Mouse (Mus musculus): Measurements from ENCODE around the gene Ddx42. TPM values are rescaled to one million over a fixed set of nuclear protein-coding genes. Genes with fewer than 3 reads are reported as not detected.

Ddx42 gene
- polyA plus RNA-seq, 1 experiment from 2014 or later, result 103 TPM

- no peak overlapping the region for H3K4me3 ChIP-seq
- H3K27me3 ChIP-seq, result no peaks in the 10 kb centered on the region
- no peaks in the 10 kb centered on the region for H3K9me3 ChIP-seq
- no peak overlapping the region for H3K9ac ChIP-seq (replicated peaks)
- H3K4me1 ChIP-seq, result peaks cover 5% of the 10 kb centered on the region
- no peak overlapping the region for H3K27ac ChIP-seq (replicated peaks)
- ATAC-seq (replicated peaks), result no peak
- no peak overlapping the region for H3K4me2 ChIP-seq (replicated peaks)
- no peaks in the 10 kb centered on the region for H3K36me3 ChIP-seq
- WGBS, result 89% methylated on average over 2 of the region's 2 CpGs
Measured at GRCm38 (mm10) chr11:106291861-106292260, 75.1 kb downstream of the Ddx42 start.

Other genes starting within 250 kb of the Ddx42 start
- 2.3 and 2.5 TPM in 2 replicates for gene Ace, start 249.0 kb upstream of the Ddx42 start, polyA plus RNA-seq (2015; fragmentation: Nextera tagmentation; extraction: Ambion mirVana)
- gene Ace3, start 222.3 kb upstream of the Ddx42 start, polyA plus RNA-seq (2015; fragmentation: Nextera tagmentation; extraction: Ambion mirVana), result 0.08 TPM in 1 of 2 replicates, not detected in the other
- gene Kcnh6, start 208.8 kb upstream of the Ddx42 start, polyA plus RNA-seq (2015; fragmentation: Nextera tagmentation; extraction: Ambion mirVana), result 0.57 and 0.59 TPM in 2 replicates
- gene Dcaf7, start 180.1 kb upstream of the Ddx42 start, polyA plus RNA-seq (2015; fragmentation: Nextera tagmentation; extraction: Ambion mirVana), result 118 and 120 TPM in 2 replicates
- gene Taco1, start 150.9 kb upstream of the Ddx42 start, polyA plus RNA-seq (2015; fragmentation: Nextera tagmentation; extraction: Ambion mirVana), result 7.2 and 7.3 TPM in 2 replicates
- 14.2 TPM in 2 replicates for gene Map3k3, start 132.3 kb upstream of the Ddx42 start, polyA plus RNA-seq (2015; fragmentation: Nextera tagmentation; extraction: Ambion mirVana)
- gene Gm10840, start 56.1 kb upstream of the Ddx42 start, polyA plus RNA-seq (2015; fragmentation: Nextera tagmentation; extraction: Ambion mirVana), result 0.74 and 1.3 TPM in 2 replicates
- gene Limd2, start 56.1 kb upstream of the Ddx42 start, polyA plus RNA-seq (2015; fragmentation: Nextera tagmentation; extraction: Ambion mirVana), result 222 and 233 TPM in 2 replicates
- 30.1 and 32.2 TPM in 2 replicates for gene Strada, start 14.8 kb upstream of the Ddx42 start, polyA plus RNA-seq (2015; fragmentation: Nextera tagmentation; extraction: Ambion mirVana)
- 88.5 and 97.6 TPM in 2 replicates for gene Ccdc47, start 582 bp upstream of the Ddx42 start, polyA plus RNA-seq (2015; fragmentation: Nextera tagmentation; extraction: Ambion mirVana)
- 39.2 and 39.7 TPM in 2 replicates for gene Ftsj3, start 39.2 kb downstream of the Ddx42 start, polyA plus RNA-seq (2015; fragmentation: Nextera tagmentation; extraction: Ambion mirVana)
- gene Psmc5, start 39.2 kb downstream of the Ddx42 start, polyA plus RNA-seq (2015; fragmentation: Nextera tagmentation; extraction: Ambion mirVana), result 274 and 283 TPM in 2 replicates
- gene Smarcd2, start 56.0 kb downstream of the Ddx42 start, polyA plus RNA-seq (2015; fragmentation: Nextera tagmentation; extraction: Ambion mirVana), result 12.7 and 13.2 TPM in 2 replicates
- 0.08 and 0.10 TPM in 2 replicates for gene Tcam1, start 59.7 kb downstream of the Ddx42 start, polyA plus RNA-seq (2015; fragmentation: Nextera tagmentation; extraction: Ambion mirVana)
- gene Gh, start 84.9 kb downstream of the Ddx42 start, polyA plus RNA-seq (2015; fragmentation: Nextera tagmentation; extraction: Ambion mirVana), result not detected in 2 replicates
- 0.56 and 0.77 TPM in 2 replicates for gene Cd79b, start 97.8 kb downstream of the Ddx42 start, polyA plus RNA-seq (2015; fragmentation: Nextera tagmentation; extraction: Ambion mirVana)
- gene Scn4a, start 136.4 kb downstream of the Ddx42 start, polyA plus RNA-seq (2015; fragmentation: Nextera tagmentation; extraction: Ambion mirVana), result not detected in 2 replicates
- not detected in 2 replicates for gene Prr29, start 148.5 kb downstream of the Ddx42 start, polyA plus RNA-seq (2015; fragmentation: Nextera tagmentation; extraction: Ambion mirVana)
- gene Icam2, start 171.1 kb downstream of the Ddx42 start, polyA plus RNA-seq (2015; fragmentation: Nextera tagmentation; extraction: Ambion mirVana), result 11.3 and 13.9 TPM in 2 replicates